Mouse (Mus musculus): ENCODE measurements around the gene Igf2bp2. TPM values are rescaled to one million over a fixed set of nuclear protein-coding genes. Genes with fewer than 3 reads are reported as not detected.

Igf2bp2 gene
- polyA plus RNA-seq, 1 experiment: 10.7 TPM

- Histone ChIP-seq H3K4me3 (ENCODE audit: insufficient read depth, low read length) (no peak overlapping the region), H3K4me1 (ENCODE audit: control insufficient read depth, insufficient read depth, low read length) (peaks cover 27% of the 10 kb centered on the region), H3K27ac (ENCODE audit: insufficient read depth, low read depth, low read length) (no peak overlapping the region)
- no peak for TF ChIP-seq POLR2A (IDR thresholded peaks at IDR 0.05; ENCODE audit: borderline replicate concordance, low read depth, low read length)
- TF ChIP-seq CTCF (IDR thresholded peaks at IDR 0.05; ENCODE audit: low read depth, low read length): no peak
These were observed 33.6 kb downstream of the Igf2bp2 start for GRCm38 (mm10) chr16:22129511-22129910.

- Histone ChIP-seq H3K4me3 (ENCODE audit: insufficient read depth, low read length) (no peak overlapping the region), H3K4me1 (ENCODE audit: control insufficient read depth, insufficient read depth, low read length) (peaks cover 32% of the 10 kb centered on the region), H3K27ac (ENCODE audit: insufficient read depth, low read depth, low read length) (no peak overlapping the region)
- TF ChIP-seq CTCF (IDR thresholded peaks at IDR 0.05; ENCODE audit: low read depth, low read length) (no peak), POLR2A (IDR thresholded peaks at IDR 0.05; ENCODE audit: borderline replicate concordance, low read depth, low read length) (no peak)
These were observed 34.5 kb downstream of the Igf2bp2 start for GRCm38 (mm10) chr16:22128595-22128994.

GRCm38 (mm10) chr16:22127806-22128205 lies 35.3 kb downstream of the Igf2bp2 start:
- Histone ChIP-seq H3K4me3 (ENCODE audit: insufficient read depth, low read length) (no peak overlapping the region), H3K4me1 (ENCODE audit: control insufficient read depth, insufficient read depth, low read length) (peaks cover 29% of the 10 kb centered on the region), H3K27ac (ENCODE audit: insufficient read depth, low read depth, low read length) (no peak overlapping the region)
- TF ChIP-seq POLR2A (IDR thresholded peaks at IDR 0.05; ENCODE audit: borderline replicate concordance, low read depth, low read length) (no peak), CTCF (IDR thresholded peaks at IDR 0.05; ENCODE audit: low read depth, low read length) (no peak)

- H3K4me3 ChIP-seq (ENCODE audit: insufficient read depth, low read length): no peak overlapping the region
- no peak overlapping the region for H3K27ac ChIP-seq (ENCODE audit: insufficient read depth, low read depth, low read length)
- peaks cover 34% of the 10 kb centered on the region for H3K4me1 ChIP-seq (ENCODE audit: control insufficient read depth, insufficient read depth, low read length)
- TF ChIP-seq POLR2A (IDR thresholded peaks at IDR 0.05; ENCODE audit: borderline replicate concordance, low read depth, low read length): no peak
- no peak for TF ChIP-seq CTCF (IDR thresholded peaks at IDR 0.05; ENCODE audit: low read depth, low read length)
These were observed 36.2 kb downstream of the Igf2bp2 start for GRCm38 (mm10) chr16:22126936-22127335.

- Histone ChIP-seq H3K4me1 (ENCODE audit: control insufficient read depth, insufficient read depth, low read length) (peaks cover 49% of the 10 kb centered on the region), H3K4me3 (ENCODE audit: insufficient read depth, low read length) (no peak overlapping the region), H3K27ac (ENCODE audit: insufficient read depth, low read depth, low read length) (no peak overlapping the region)
- TF ChIP-seq CTCF (IDR thresholded peaks at IDR 0.05; ENCODE audit: low read depth, low read length) (no peak), POLR2A (IDR thresholded peaks at IDR 0.05; ENCODE audit: borderline replicate concordance, low read depth, low read length) (no peak)
These were observed 38.7 kb downstream of the Igf2bp2 start for GRCm38 (mm10) chr16:22124325-22124918.

- TF ChIP-seq POLR2A (IDR thresholded peaks at IDR 0.05; ENCODE audit: borderline replicate concordance, low read depth, low read length): no peak
- TF ChIP-seq CTCF (IDR thresholded peaks at IDR 0.05; ENCODE audit: low read depth, low read length): peak; percentile 97
- Histone ChIP-seq H3K4me1 (ENCODE audit: control insufficient read depth, insufficient read depth, low read length) (peaks cover 52% of the 10 kb centered on the region), H3K27ac (ENCODE audit: insufficient read depth, low read depth, low read length) (no peak overlapping the region), H3K4me3 (ENCODE audit: insufficient read depth, low read length) (no peak overlapping the region)
These were observed 39.4 kb downstream of the Igf2bp2 start for GRCm38 (mm10) chr16:22123658-22124057.

- TF ChIP-seq CTCF (IDR thresholded peaks at IDR 0.05; ENCODE audit: low read depth, low read length): no peak
- no peak for TF ChIP-seq POLR2A (IDR thresholded peaks at IDR 0.05; ENCODE audit: borderline replicate concordance, low read depth, low read length)
- Histone ChIP-seq H3K4me3 (ENCODE audit: insufficient read depth, low read length) (peak overlapping the region; percentile 40; the same call in 1 of the 2 replicates), H3K27ac (ENCODE audit: insufficient read depth, low read depth, low read length) (peak overlapping the region; percentile 70), H3K4me1 (ENCODE audit: control insufficient read depth, insufficient read depth, low read length) (peaks cover 72% of the 10 kb centered on the region)
These were observed 42.0 kb downstream of the Igf2bp2 start for GRCm38 (mm10) chr16:22121109-22121508.

- peak overlapping the region; percentile 97 for H3K27ac ChIP-seq (ENCODE audit: insufficient read depth, low read depth, low read length)
- H3K4me1 ChIP-seq (ENCODE audit: control insufficient read depth, insufficient read depth, low read length): peaks cover 76% of the 10 kb centered on the region
- no peak for TF ChIP-seq CTCF (IDR thresholded peaks at IDR 0.05; ENCODE audit: low read depth, low read length)
- no peak for TF ChIP-seq POLR2A (IDR thresholded peaks at IDR 0.05; ENCODE audit: borderline replicate concordance, low read depth, low read length)
- H3K4me3 ChIP-seq (ENCODE audit: insufficient read depth, low read length): peak overlapping the region; percentile 46
These were observed 43.6 kb downstream of the Igf2bp2 start for GRCm38 (mm10) chr16:22119524-22119923.

GRCm38 (mm10) chr16:22118716-22119501 lies 44.2 kb downstream of the Igf2bp2 start:
- no peak for TF ChIP-seq POLR2A (IDR thresholded peaks at IDR 0.05; ENCODE audit: borderline replicate concordance, low read depth, low read length)
- TF ChIP-seq CTCF (IDR thresholded peaks at IDR 0.05; ENCODE audit: low read depth, low read length): no peak
- peak overlapping the region; percentile 46 for H3K4me3 ChIP-seq (ENCODE audit: insufficient read depth, low read length)
- peaks cover 73% of the 10 kb centered on the region for H3K4me1 ChIP-seq (ENCODE audit: control insufficient read depth, insufficient read depth, low read length)
- H3K27ac ChIP-seq (ENCODE audit: insufficient read depth, low read depth, low read length): peak overlapping the region; percentile 97

GRCm38 (mm10) chr16:22118151-22118550 lies 44.9 kb downstream of the Igf2bp2 start:
- Histone ChIP-seq H3K27ac (ENCODE audit: insufficient read depth, low read depth, low read length) (peak overlapping the region; percentile 97; the same call in 1 of the 2 replicates), H3K4me3 (ENCODE audit: insufficient read depth, low read length) (no peak overlapping the region), H3K4me1 (ENCODE audit: control insufficient read depth, insufficient read depth, low read length) (peaks cover 71% of the 10 kb centered on the region)
- no peak for TF ChIP-seq CTCF (IDR thresholded peaks at IDR 0.05; ENCODE audit: low read depth, low read length)
- TF ChIP-seq POLR2A (IDR thresholded peaks at IDR 0.05; ENCODE audit: borderline replicate concordance, low read depth, low read length): no peak

Data from bone marrow macrophage, adult 2 months (primary cell).